Mouse (Mus musculus) limb, embryonic 14.5 days (tissue): ENCODE measurements around the gene Cldn7. TPM values are rescaled to one million over a fixed set of nuclear protein-coding genes. Genes with fewer than 3 reads are reported as not detected.

Experiments used
- ATAC-seq: fragments of 200-750 bp; cut with Nextera tagmentation; 2 replicates; pipeline ENCODE4 v1.8.0; 2017; ENCODE audit warnings: low read depth, moderate number of reproducible peaks, moderate TSS enrichment; ENCODE audit not compliant: low FRiP score
- DNase-seq: peaks from one replicate; pipeline ENCODE4 v3.0.0-alpha.2; 2015; ENCODE audit warnings: low spot score
- H3K27ac ChIP-seq: fragments of 300-500 bp; sonication (generic); replicated peaks from 2 replicates; pipeline ENCODE4 v1.5.1; 2014; ENCODE audit warnings: low read depth, mild to moderate bottlenecking, low read length, moderate library complexity, mixed read lengths
- H3K27me3 ChIP-seq: fragments of 300-500 bp; sonication (generic); 2 replicates; pipeline ENCODE4 v1.6.1; 2014; ENCODE audit warnings: low read length, mixed read lengths; ENCODE audit not compliant: control insufficient read depth, insufficient read depth
- H3K36me3 ChIP-seq: fragments of 300-500 bp; sonication (generic); 2 replicates; pipeline ENCODE4 v1.6.1; 2014; ENCODE audit warnings: mild to moderate bottlenecking, low read length, moderate library complexity, mixed read lengths; ENCODE audit not compliant: control insufficient read depth, insufficient read depth
- H3K4me1 ChIP-seq: fragments of 300-500 bp; sonication (generic); 2 replicates; pipeline ENCODE4 v1.6.1; 2014; ENCODE audit warnings: antibody characterized with exemption, low read length, mixed read lengths; ENCODE audit not compliant: control insufficient read depth, insufficient read depth
- H3K4me2 ChIP-seq: fragments of 300-500 bp; sonication (generic); replicated peaks from 2 replicates; pipeline ENCODE4 v1.6.1; 2014; ENCODE audit warnings: low read depth, mild to moderate bottlenecking, low read length, moderate library complexity; ENCODE audit not compliant: severe bottlenecking
- H3K4me3 ChIP-seq: fragments of 300-500 bp; sonication (generic); replicated peaks from 2 replicates; pipeline ENCODE4 v1.5.1; 2014; ENCODE audit warnings: low read length
- H3K9ac ChIP-seq: fragments of 300-500 bp; sonication (generic); 2 replicates; pipeline ENCODE4 v1.6.1; 2014; ENCODE audit warnings: mild to moderate bottlenecking, low read depth, low read length, moderate library complexity; ENCODE audit not compliant: severe bottlenecking
- H3K9me3 ChIP-seq: fragments of 300-500 bp; sonication (generic); 2 replicates; pipeline ENCODE4 v1.6.1; 2016; ENCODE audit warnings: low read length; ENCODE audit not compliant: control insufficient read depth
- POLR2A ChIP-seq: fragments of 200-500 bp; IDR thresholded peaks from 2 replicates; pipeline ENCODE4 v1.8.0; 2012; ENCODE audit warnings: inconsistent platforms, mild to moderate bottlenecking, moderate library complexity, borderline replicate concordance; ENCODE audit not compliant: insufficient read depth, insufficient read length; ENCODE audit errors: extremely low read depth
- WGBS: fragments of 180-500 bp; shearing (Covaris S2); extraction: QIAGEN DNeasy Blood & Tissue Kit; methylation state at CpG from one replicate; pipeline ENCODE4 v1.1.7; 2014; 5-methylcytosine and 5-hydroxymethylcytosine counted together
- polyA plus RNA-seq, 2 experiments: library from polyadenylated mRNA; depleted of rRNA in 1 of 2; stranded (reverse) in 1 of 2; unstranded in 1 of 2; fragments of >200 nt; fragmentation: Nextera tagmentation in 1 of 2; extraction: Ambion mirVana in 1 of 2; gene quantifications; 2 replicates each; pipeline versions ENCODE4 v1.2.1 to v1.2.3; 2012 to 2014

Cldn7 gene
- polyA plus RNA-seq, 2 experiments = 6.3 to 7.6 TPM

GRCm38 (mm10) chr11:70002471-70002870 is 37.9 kb downstream of the Cldn7 start:
- H3K4me2 ChIP-seq = peak overlapping the region; percentile 96
- H3K27me3 ChIP-seq = no peaks in the 10 kb centered on the region
- no peak for ATAC-seq
- no peak overlapping the region for H3K9ac ChIP-seq
- H3K9me3 ChIP-seq = no peaks in the 10 kb centered on the region
- peak overlapping the region; percentile 80 for H3K4me3 ChIP-seq
- 89% methylated on average over 2 of the region's 2 CpGs for WGBS
- H3K36me3 ChIP-seq = peaks cover 55% of the 10 kb centered on the region
- no peak for DNase-seq
- H3K27ac ChIP-seq = no peak overlapping the region
- TF ChIP-seq POLR2A = no peak
- H3K4me1 ChIP-seq = peaks cover 22% of the 10 kb centered on the region

- DNase-seq = no peak
- peaks cover 60% of the 10 kb centered on the region for H3K36me3 ChIP-seq
- H3K4me3 ChIP-seq = no peak overlapping the region
- no peaks in the 10 kb centered on the region for H3K9me3 ChIP-seq
- no peak for TF ChIP-seq POLR2A
- WGBS = 60% methylated on average over 5 of the region's 5 CpGs
- no peak overlapping the region for H3K27ac ChIP-seq
- no peak overlapping the region for H3K9ac ChIP-seq
- ATAC-seq = no peak
- peaks cover 18% of the 10 kb centered on the region for H3K4me1 ChIP-seq
- H3K27me3 ChIP-seq = no peaks in the 10 kb centered on the region
- no peak overlapping the region for H3K4me2 ChIP-seq
Observed at GRCm38 (mm10) chr11:70005521-70005920, 40.9 kb downstream of the Cldn7 start.

GRCm38 (mm10) chr11:70010033-70010432 is 45.5 kb downstream of the Cldn7 start:
- Histone ChIP-seq H3K36me3 (peaks cover 89% of the 10 kb centered on the region), H3K9me3 (no peaks in the 10 kb centered on the region), H3K27me3 (no peaks in the 10 kb centered on the region), H3K4me3 (no peak overlapping the region), H3K4me2 (no peak overlapping the region), H3K4me1 (peaks cover 10% of the 10 kb centered on the region), H3K27ac (no peak overlapping the region), H3K9ac (no peak overlapping the region)
- no peak for TF ChIP-seq POLR2A
- WGBS = 84% methylated on average over 6 of the region's 6 CpGs
- DNase-seq = no peak
- ATAC-seq = no peak

GRCm38 (mm10) chr11:70010548-70010947 is 46.0 kb downstream of the Cldn7 start:
- no peak for DNase-seq
- no peaks in the 10 kb centered on the region for H3K27me3 ChIP-seq
- no peak overlapping the region for H3K9ac ChIP-seq
- H3K4me1 ChIP-seq = peaks cover 10% of the 10 kb centered on the region
- no peak overlapping the region for H3K27ac ChIP-seq
- no peak overlapping the region for H3K4me2 ChIP-seq
- peaks cover 83% of the 10 kb centered on the region for H3K36me3 ChIP-seq
- no peaks in the 10 kb centered on the region for H3K9me3 ChIP-seq
- ATAC-seq = no peak
- TF ChIP-seq POLR2A = no peak
- no peak overlapping the region for H3K4me3 ChIP-seq
- WGBS = 90% methylated on average over 12 of the region's 12 CpGs

GRCm38 (mm10) chr11:70010961-70011360 is 46.4 kb downstream of the Cldn7 start:
- H3K27ac ChIP-seq = no peak overlapping the region
- no peak overlapping the region for H3K4me3 ChIP-seq
- ATAC-seq (no peak), DNase-seq (no peak)
- WGBS = 88% methylated on average over 10 of the region's 10 CpGs
- H3K27me3 ChIP-seq = no peaks in the 10 kb centered on the region
- H3K4me1 ChIP-seq = peaks cover 10% of the 10 kb centered on the region
- TF ChIP-seq POLR2A = no peak
- peaks cover 79% of the 10 kb centered on the region for H3K36me3 ChIP-seq
- no peak overlapping the region for H3K9ac ChIP-seq
- no peak overlapping the region for H3K4me2 ChIP-seq
- no peaks in the 10 kb centered on the region for H3K9me3 ChIP-seq

- Histone ChIP-seq H3K27me3 (no peaks in the 10 kb centered on the region), H3K9me3 (no peaks in the 10 kb centered on the region), H3K9ac (no peak overlapping the region), H3K4me1 (peaks cover 18% of the 10 kb centered on the region), H3K4me3 (no peak overlapping the region), H3K4me2 (no peak overlapping the region), H3K36me3 (peaks cover 60% of the 10 kb centered on the region), H3K27ac (no peak overlapping the region)
- no peak for DNase-seq
- 86% methylated on average over 9 of the region's 9 CpGs for WGBS
- no peak for ATAC-seq
- no peak for TF ChIP-seq POLR2A
Observed at GRCm38 (mm10) chr11:70012931-70013330, 48.4 kb downstream of the Cldn7 start.
